Mouse (Mus musculus) brain, embryonic 14.5 days (tissue): ENCODE results near the gene Dusp23.

Experiments
- CTCF ChIP-seq: fragments of 200-500 bp; IDR thresholded peaks from 2 replicates; pipeline ENCODE4 v1.5.1; 2012; ENCODE audit warnings: inconsistent platforms, mild to moderate bottlenecking, moderate library complexity, borderline replicate concordance; ENCODE audit not compliant: insufficient read depth, insufficient read length; ENCODE audit errors: extremely low read depth
- POLR2A ChIP-seq: fragments of 200-500 bp; IDR thresholded peaks from 2 replicates; pipeline ENCODE4 v1.6.1; 2012; ENCODE audit warnings: mild to moderate bottlenecking, inconsistent platforms, borderline replicate concordance; ENCODE audit not compliant: poor library complexity, insufficient read depth, insufficient read length, severe bottlenecking; ENCODE audit errors: extremely low read depth

DNA sequence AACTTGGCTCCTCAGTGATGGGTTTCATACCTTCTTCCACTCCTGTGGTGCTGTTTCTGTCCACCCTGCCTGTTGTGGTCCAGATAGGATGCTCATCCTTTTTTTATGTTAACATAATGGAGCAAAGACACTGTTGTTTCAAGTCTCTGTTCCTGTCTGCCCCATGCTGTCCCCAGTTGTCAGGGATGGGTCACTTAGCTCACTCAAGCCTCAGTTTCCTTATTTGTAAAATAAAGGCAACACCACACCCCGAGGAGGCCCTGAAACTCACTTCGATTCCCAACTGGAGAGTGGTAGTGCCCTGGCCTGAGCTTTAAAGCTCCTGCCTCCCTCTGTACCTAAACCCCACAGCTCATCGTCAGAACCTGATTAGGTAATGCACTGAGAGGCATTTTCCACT is 24.5 kb upstream of the Dusp23 start:
- TF ChIP-seq POLR2A, result no peak
- no peak for TF ChIP-seq CTCF
